Mouse (Mus musculus): Measurements from ENCODE around the gene Plekhh3. TPM values are rescaled to one million over a fixed set of nuclear protein-coding genes. Genes with fewer than 3 reads are reported as not detected.

Plekhh3 gene
- polyA plus RNA-seq, 1 experiment from 2014 or later, result 23.8 TPM

- 60% methylated on average over 5 of the region's 5 CpGs for WGBS
- TF ChIP-seq EP300 (optimal IDR thresholded peaks at IDR 0.05) (no peak), CTCF (IDR thresholded peaks at IDR 0.05; ENCODE audit: low read depth) (no peak)
- H3K9ac ChIP-seq (ENCODE audit: low read length), result no peak overlapping the region
- no peak overlapping the region for H3K4me3 ChIP-seq (ENCODE audit: low read depth, low read length)
- no peaks in the 10 kb centered on the region for H3K9me3 ChIP-seq (ENCODE audit: control insufficient read depth, low read length)
- 0 out of 2 replicates have a peak, but pooled peaks cover 2% of the 10 kb centered on the region for H3K4me1 ChIP-seq (replicated peaks; ENCODE audit: control insufficient read depth, insufficient read depth)
- peaks cover 26% of the 10 kb centered on the region for H3K36me3 ChIP-seq (ENCODE audit: control insufficient read depth, insufficient read depth, low read length)
- DNase-seq (ENCODE audit: low spot score) (no peak), ATAC-seq (ENCODE audit: low FRiP score, low TSS enrichment) (no peak)
- H3K27me3 ChIP-seq (ENCODE audit: control insufficient read depth, insufficient read depth, low read length), result no peaks in the 10 kb centered on the region
- H3K4me2 ChIP-seq (replicated peaks; ENCODE audit: low read depth), result no peak overlapping the region
- no peak overlapping the region for H3K27ac ChIP-seq (replicated peaks)
These were observed 23.0 kb upstream of the Plekhh3 start for GRCm38 (mm10) chr11:101194137-101194536.

DNA sequence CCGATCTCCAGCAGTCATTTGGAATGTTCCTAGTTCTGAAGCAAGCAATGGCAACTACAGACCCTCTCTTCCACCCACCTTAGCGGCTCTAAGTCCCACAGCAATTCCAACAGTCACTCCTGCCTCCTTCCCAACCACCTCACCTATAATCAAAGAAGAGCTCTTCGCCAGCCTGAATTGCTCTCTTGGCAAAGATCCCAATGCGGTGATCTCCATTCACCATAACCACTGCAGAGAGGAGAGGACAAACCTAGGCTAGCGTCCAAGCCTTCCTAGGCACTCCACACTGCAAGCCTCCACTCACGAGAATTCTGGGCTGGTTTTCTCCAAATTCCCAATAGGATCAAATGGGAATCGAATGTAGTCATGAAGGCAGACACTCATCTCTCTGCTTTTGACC is 21.9 kb upstream of the Plekhh3 start:
- no peaks in the 10 kb centered on the region for H3K9me3 ChIP-seq (ENCODE audit: control insufficient read depth, low read length)
- no peak overlapping the region for H3K4me2 ChIP-seq (replicated peaks; ENCODE audit: low read depth)
- no peak overlapping the region for H3K9ac ChIP-seq (ENCODE audit: low read length)
- H3K4me3 ChIP-seq (ENCODE audit: low read depth, low read length), result no peak overlapping the region
- no peak overlapping the region for H3K27ac ChIP-seq (replicated peaks)
- WGBS, result 87% methylated on average over 7 of the region's 7 CpGs
- no peak for DNase-seq (ENCODE audit: low spot score)
- no peak for ATAC-seq (ENCODE audit: low FRiP score, low TSS enrichment)
- 0 out of 2 replicates have a peak, but pooled peaks cover 2% of the 10 kb centered on the region for H3K4me1 ChIP-seq (replicated peaks; ENCODE audit: control insufficient read depth, insufficient read depth)
- no peak for TF ChIP-seq CTCF (IDR thresholded peaks at IDR 0.05; ENCODE audit: low read depth)
- no peak for TF ChIP-seq EP300 (optimal IDR thresholded peaks at IDR 0.05)
- peaks cover 19% of the 10 kb centered on the region for H3K36me3 ChIP-seq (ENCODE audit: control insufficient read depth, insufficient read depth, low read length)
- no peaks in the 10 kb centered on the region for H3K27me3 ChIP-seq (ENCODE audit: control insufficient read depth, insufficient read depth, low read length)

DNA sequence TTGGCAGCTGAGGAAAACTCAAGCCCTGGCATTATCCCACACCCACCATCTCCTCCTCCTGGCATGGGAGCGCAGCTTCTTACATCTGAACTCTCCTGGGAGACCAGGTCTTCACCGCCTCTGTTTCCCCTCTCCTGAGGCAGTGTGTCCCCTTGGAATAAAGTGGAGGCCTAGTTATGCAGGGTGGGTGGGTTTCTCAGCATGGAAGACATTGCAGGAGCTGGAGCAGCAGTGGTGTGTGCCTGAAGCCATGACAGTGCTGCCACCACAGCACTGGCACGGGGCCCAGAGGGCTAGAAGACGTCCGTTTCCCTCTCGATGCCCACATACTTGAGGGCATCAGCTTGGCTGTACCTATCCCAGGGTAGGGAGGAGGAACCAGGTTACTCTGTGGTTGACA is 21.5 kb upstream of the Plekhh3 start:
- H3K27me3 ChIP-seq (ENCODE audit: control insufficient read depth, insufficient read depth, low read length), result no peaks in the 10 kb centered on the region
- H3K4me2 ChIP-seq (replicated peaks; ENCODE audit: low read depth), result no peak overlapping the region
- H3K4me3 ChIP-seq (ENCODE audit: low read depth, low read length), result no peak overlapping the region
- ATAC-seq (ENCODE audit: low FRiP score, low TSS enrichment) (no peak), DNase-seq (ENCODE audit: low spot score) (no peak)
- H3K27ac ChIP-seq (replicated peaks), result no peak overlapping the region
- 89% methylated on average over 6 of the region's 6 CpGs for WGBS
- TF ChIP-seq EP300 (optimal IDR thresholded peaks at IDR 0.05), result no peak
- TF ChIP-seq CTCF (IDR thresholded peaks at IDR 0.05; ENCODE audit: low read depth), result no peak
- H3K9me3 ChIP-seq (ENCODE audit: control insufficient read depth, low read length), result no peaks in the 10 kb centered on the region
- H3K9ac ChIP-seq (ENCODE audit: low read length), result no peak overlapping the region
- H3K4me1 ChIP-seq (replicated peaks; ENCODE audit: control insufficient read depth, insufficient read depth), result 0 out of 2 replicates have a peak, but pooled peaks cover 2% of the 10 kb centered on the region
- H3K36me3 ChIP-seq (ENCODE audit: control insufficient read depth, insufficient read depth, low read length), result peaks cover 15% of the 10 kb centered on the region; the same call in 1 of the 2 replicates

DNA sequence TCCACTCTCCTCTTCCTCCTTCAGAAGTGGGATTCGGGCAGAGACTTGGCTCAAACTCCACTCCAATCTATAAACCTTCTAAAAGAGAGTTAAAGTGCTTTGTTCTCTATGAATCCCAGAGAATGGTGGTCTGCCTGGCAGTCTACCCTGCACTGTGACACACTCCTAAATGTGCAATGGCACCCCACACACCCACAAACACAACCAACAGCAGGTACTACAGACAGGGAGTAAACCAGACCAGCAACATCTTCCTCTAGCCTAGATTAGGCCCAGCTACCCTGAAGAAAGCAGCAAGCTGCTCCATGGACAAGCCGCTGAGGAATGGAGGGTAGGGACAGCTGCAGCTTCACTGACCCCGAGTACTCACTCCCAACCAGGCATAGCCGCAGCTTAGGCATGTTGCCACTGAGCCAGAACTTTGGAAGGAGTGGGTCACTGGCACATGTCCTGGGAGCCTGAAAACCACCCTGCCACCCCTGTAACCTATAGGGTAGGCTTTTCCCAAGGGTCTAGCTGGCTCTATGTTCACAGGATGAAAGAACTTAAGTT is 20.8 kb upstream of the Plekhh3 start:
- WGBS, result 67% methylated on average over 4 of the region's 4 CpGs
- no peak overlapping the region; the same call in 1 of the 2 replicates for H3K27ac ChIP-seq (replicated peaks)
- DNase-seq (ENCODE audit: low spot score), result no peak

GRCm38 (mm10) chr11:101190913-101191907 is 20.1 kb upstream of the Plekhh3 start:
- DNase-seq (ENCODE audit: low spot score), result no peak
- Histone ChIP-seq H3K9me3 (ENCODE audit: control insufficient read depth, low read length) (no peaks in the 10 kb centered on the region), H3K27me3 (ENCODE audit: control insufficient read depth, insufficient read depth, low read length) (no peaks in the 10 kb centered on the region), H3K4me3 (ENCODE audit: low read depth, low read length) (no peak overlapping the region), H3K4me2 (replicated peaks; ENCODE audit: low read depth) (no peak overlapping the region), H3K27ac (replicated peaks) (peak overlapping the region; percentile 84), H3K4me1 (replicated peaks; ENCODE audit: control insufficient read depth, insufficient read depth) (0 out of 2 replicates have a peak, but pooled peaks cover 2% of the 10 kb centered on the region), H3K9ac (ENCODE audit: low read length) (no peak overlapping the region; the same call in 1 of the 2 replicates), H3K36me3 (ENCODE audit: control insufficient read depth, insufficient read depth, low read length) (peaks cover 6% of the 10 kb centered on the region; the same call in 1 of the 2 replicates)
- WGBS, result 59% methylated on average over 17 of the region's 17 CpGs
- ATAC-seq (ENCODE audit: low FRiP score, low TSS enrichment), result no peak
- TF ChIP-seq EP300 (optimal IDR thresholded peaks at IDR 0.05), result no peak

More for the DNA sequence above, 20.8 kb upstream of the Plekhh3 start:
- Histone ChIP-seq H3K36me3 (ENCODE audit: control insufficient read depth, insufficient read depth, low read length) (peaks cover 11% of the 10 kb centered on the region; the same call in 1 of the 2 replicates), H3K9ac (ENCODE audit: low read length) (no peak overlapping the region), H3K9me3 (ENCODE audit: control insufficient read depth, low read length) (no peaks in the 10 kb centered on the region), H3K4me2 (replicated peaks; ENCODE audit: low read depth) (no peak overlapping the region), H3K4me3 (ENCODE audit: low read depth, low read length) (no peak overlapping the region), H3K4me1 (replicated peaks; ENCODE audit: control insufficient read depth, insufficient read depth) (0 out of 2 replicates have a peak, but pooled peaks cover 2% of the 10 kb centered on the region), H3K27me3 (ENCODE audit: control insufficient read depth, insufficient read depth, low read length) (no peaks in the 10 kb centered on the region)
- ATAC-seq (ENCODE audit: low FRiP score, low TSS enrichment), result no peak
- TF ChIP-seq EP300 (optimal IDR thresholded peaks at IDR 0.05) (no peak), CTCF (IDR thresholded peaks at IDR 0.05; ENCODE audit: low read depth) (no peak)

Measured in stomach, postnatal 0 days (tissue).